Mouse (Mus musculus): ENCODE data around the gene Rnase4.

Gene Rnase4

GRCm38 (mm10) chr14:51090921-51091900, at the start of gene Rnase4, which contains the start of gene Ang:
Rnase4 (plus strand) TSS chr14:51091077.
Ang (plus strand) TSS chr14:51091150.
- no peak for DNase-seq (ENCODE audit: low spot score in 2 of 2)

GRCm38 (mm10) chr14:51041769-51042168, 49.1 kb upstream of the Rnase4 start, which contains the start of gene Rnase9:
Rnase9 (minus strand) TSS chr14:51041869.
- DNase-seq (ENCODE audit: low spot score in 2 of 2): no peak

GRCm38 (mm10) chr14:51047846-51048245, 43.0 kb upstream of the Rnase4 start:
- no peak for DNase-seq (ENCODE audit: low spot score in 2 of 2)

- no peak for DNase-seq (ENCODE audit: low spot score in 2 of 2)
These were observed 40.8 kb upstream of the Rnase4 start, which contains the start of gene Rnase11 for GRCm38 (mm10) chr14:51050063-51050462. Rnase11 (minus strand) TSS chr14:51050163.

- DNase-seq (ENCODE audit: low spot score in 2 of 2): no peak
These were observed 38.9 kb upstream of the Rnase4 start for GRCm38 (mm10) chr14:51051941-51052340.

- no peak for DNase-seq (ENCODE audit: low spot score in 2 of 2)
These were observed 37.7 kb upstream of the Rnase4 start for GRCm38 (mm10) chr14:51053176-51053575.

GRCm38 (mm10) chr14:51054243-51055237, 36.3 kb upstream of the Rnase4 start:
- no peak for DNase-seq (ENCODE audit: low spot score in 2 of 2)

- DNase-seq (ENCODE audit: low spot score in 2 of 2): no peak
These were observed 33.5 kb upstream of the Rnase4 start, which contains the start of gene Rnase12 for GRCm38 (mm10) chr14:51057401-51057831. Rnase12 (minus strand) TSS chr14:51057661.

GRCm38 (mm10) chr14:51060761-51061160, 30.1 kb upstream of the Rnase4 start:
- no peak for DNase-seq (ENCODE audit: low spot score in 2 of 2)

GRCm38 (mm10) chr14:51068956-51069355, 21.9 kb upstream of the Rnase4 start:
- no peak for DNase-seq (ENCODE audit: low spot score in 2 of 2)

GRCm38 (mm10) chr14:51069617-51070016, 21.3 kb upstream of the Rnase4 start:
- no peak for DNase-seq (ENCODE audit: low spot score in 2 of 2)

- no peak for DNase-seq (ENCODE audit: low spot score in 2 of 2)
These were observed 16.5 kb upstream of the Rnase4 start, which contains the start of gene Olfr750 for GRCm38 (mm10) chr14:51074335-51074734. Olfr750 (minus strand) TSS chr14:51074435.

GRCm38 (mm10) chr14:51079180-51079579, 11.7 kb upstream of the Rnase4 start:
- DNase-seq (ENCODE audit: low spot score in 2 of 2): no peak

- DNase-seq (ENCODE audit: low spot score in 2 of 2): no peak
These were observed 9.8 kb upstream of the Rnase4 start for GRCm38 (mm10) chr14:51081035-51081434.

GRCm38 (mm10) chr14:51082599-51083581, 8.0 kb upstream of the Rnase4 start:
- peak in 1 of 2 experiments; percentile 41 for DNase-seq (ENCODE audit: low spot score in 2 of 2)

GRCm38 (mm10) chr14:51083805-51084204, 7.1 kb upstream of the Rnase4 start:
- DNase-seq (ENCODE audit: low spot score in 2 of 2): no peak

- no peak for DNase-seq (ENCODE audit: low spot score in 2 of 2)
These were observed 5.8 kb upstream of the Rnase4 start for GRCm38 (mm10) chr14:51085086-51085485.

GRCm38 (mm10) chr14:51085911-51086310, 5.0 kb upstream of the Rnase4 start:
- no peak for DNase-seq (ENCODE audit: low spot score in 2 of 2)

GRCm38 (mm10) chr14:51087762-51088161, 3.1 kb upstream of the Rnase4 start:
- DNase-seq (ENCODE audit: low spot score in 2 of 2): no peak

Data from right cerebral cortex, postnatal 36 days (tissue).